Mouse (Mus musculus) frontal cortex, postnatal 25 days (tissue): ENCODE measurements at regions not wholly inside any gene's neighbourhood (a gene's known extent, or its start where the extent isn't known, plus 50 kb on each side); places are given as distances from the start of the nearest gene placed in this dataset.

Experiments
- DNase-seq, 2 experiments: peaks; one replicate each; pipeline ENCODE4 v3.0.0; 2022; ENCODE audit warnings: low spot score in 2 of 2

DNA sequence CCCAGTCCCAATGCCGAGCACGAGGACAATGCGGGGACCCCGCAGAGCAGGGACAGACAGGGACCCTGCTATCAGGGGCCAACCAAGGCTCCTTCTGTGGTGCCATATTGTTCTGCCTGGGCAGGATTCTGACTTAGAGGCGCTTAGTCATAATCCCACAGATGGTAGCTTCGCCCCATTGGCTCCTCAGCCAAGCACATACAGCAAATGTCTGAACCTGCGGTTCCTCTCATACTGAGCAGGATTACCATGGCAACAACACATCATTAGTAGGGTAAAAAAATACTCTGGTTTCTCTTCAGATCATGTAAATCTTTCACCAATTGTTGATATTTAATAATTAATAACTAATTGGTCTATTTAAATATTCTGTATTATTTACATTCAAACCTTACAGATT lies 2140.3 kb upstream of the Cdh20 start:
- DNase-seq = peak; percentile 100

GRCm38 (mm10) chr1:102644379-102644778 lies 2123.9 kb upstream of the Cdh20 start:
- no peak for DNase-seq

DNA sequence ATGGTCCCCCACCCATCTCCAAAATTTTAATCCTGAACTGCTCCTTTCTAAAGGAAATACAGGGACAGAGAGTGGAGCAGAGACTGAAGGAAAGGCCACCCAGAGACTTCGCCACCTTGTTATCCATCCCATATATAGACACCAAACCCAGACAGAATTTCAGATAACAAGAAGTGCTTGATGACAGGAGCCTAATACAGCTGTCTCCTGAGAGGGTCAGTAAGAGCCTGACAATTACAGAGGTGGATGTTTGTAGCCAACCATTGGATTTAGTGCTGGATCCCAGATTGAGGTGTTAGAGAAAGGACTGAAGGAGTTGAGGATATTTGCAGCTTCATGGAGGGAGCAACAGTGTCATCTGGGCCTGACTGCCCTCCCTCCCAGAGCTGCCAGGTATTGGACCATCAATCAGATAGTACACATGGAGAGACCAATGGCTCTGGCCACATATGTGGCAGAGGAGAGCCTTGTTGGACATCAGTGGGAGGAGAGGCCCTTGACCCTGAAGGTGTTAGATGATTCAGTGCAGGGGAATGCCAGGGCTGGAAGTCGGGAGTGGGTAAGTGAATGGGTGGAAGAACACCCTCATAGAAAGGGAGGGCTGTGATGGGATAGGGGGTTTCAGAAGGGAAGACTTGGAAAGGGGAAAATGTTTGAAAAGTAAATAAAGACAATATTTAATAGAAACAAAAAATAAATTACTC lies 2080.8 kb upstream of the Cdh20 start:
- DNase-seq = no peak

DNA sequence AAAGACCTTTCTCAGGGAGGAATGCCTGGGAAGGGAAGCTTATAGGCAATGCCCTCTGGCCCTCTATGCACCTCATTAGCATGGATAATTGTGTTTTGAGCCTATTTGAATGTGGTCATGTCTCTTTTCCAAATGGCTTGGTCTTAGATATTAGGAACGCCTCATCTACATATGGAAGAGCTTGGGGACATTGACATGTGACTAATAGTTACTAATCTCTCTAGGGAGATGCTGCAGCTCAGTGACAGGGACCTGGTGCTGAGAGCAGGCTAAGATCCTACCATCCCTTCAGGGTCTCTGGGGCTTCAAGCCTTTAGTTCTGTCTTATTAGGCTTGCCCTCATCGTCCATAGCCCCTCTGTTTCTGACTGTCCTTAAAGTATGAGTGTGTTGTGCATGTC lies 2051.9 kb upstream of the Cdh20 start:
- no peak for DNase-seq

DNA sequence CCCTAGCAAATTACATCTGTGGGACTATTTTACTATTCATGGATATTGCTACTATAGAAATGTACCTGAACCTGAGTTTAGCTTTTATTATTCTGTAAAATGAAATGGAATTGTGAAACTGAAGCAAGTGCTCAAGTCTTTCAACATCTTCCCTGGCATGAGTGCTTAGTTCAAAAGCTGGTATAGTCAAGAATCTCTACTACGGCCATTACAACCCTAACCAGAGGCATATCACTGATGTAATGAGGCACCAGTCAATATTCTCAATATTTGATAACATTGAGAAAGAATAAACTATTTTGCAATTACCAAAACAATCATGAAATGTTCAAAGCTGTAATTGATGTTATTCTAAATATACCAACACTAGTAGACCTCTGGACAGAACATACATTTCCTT lies 2034.3 kb upstream of the Cdh20 start:
- no peak for DNase-seq

DNA sequence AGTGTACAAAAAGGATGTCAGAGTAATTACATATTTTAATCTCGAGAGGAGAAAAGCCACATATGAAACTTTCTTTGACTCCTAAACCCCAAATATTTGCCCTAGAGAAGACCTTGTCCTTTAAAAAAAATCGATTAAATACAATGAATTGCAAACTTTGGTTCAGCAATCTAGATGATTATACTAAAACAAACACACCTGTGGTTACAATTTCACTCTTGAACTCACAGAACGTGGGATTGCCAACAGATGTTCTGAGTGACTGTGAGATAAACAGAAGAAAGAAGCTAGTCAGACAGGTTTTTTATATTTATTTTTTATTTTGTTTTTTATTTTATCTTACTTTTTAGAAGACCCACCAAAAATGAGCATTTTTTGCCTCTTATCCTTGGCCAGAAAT lies 2032.9 kb upstream of the Cdh20 start:
- no peak for DNase-seq

DNA sequence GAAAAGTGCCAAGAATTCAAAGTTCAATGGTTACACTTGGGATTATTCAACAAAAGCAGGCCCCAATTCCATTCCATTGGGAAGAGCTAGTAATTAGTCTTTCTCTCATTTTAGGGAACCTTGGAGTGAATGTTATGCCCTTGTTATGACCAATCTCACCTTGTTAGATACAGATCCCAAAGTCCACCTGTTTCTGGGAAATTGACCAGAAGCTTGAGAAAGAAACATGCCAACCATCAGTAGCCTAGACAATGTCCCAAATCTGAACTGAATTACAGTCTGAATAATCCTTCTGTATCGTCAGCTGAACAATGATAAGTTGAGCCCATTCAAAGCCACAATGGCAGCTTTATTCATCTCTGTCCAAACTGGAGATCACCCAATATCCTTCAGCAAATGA lies 2010.4 kb upstream of the Cdh20 start:
- DNase-seq = no peak
